Mouse (Mus musculus) embryo, embryonic 11 days (tissue): ENCODE data around the gene Akap2.
A peak's percentile ranks its signal among the peaks of the same experiment; 100 is the strongest.

Experiments
- DNase-seq: peaks from one replicate; pipeline ENCODE4 v3.0.0-alpha.2; 2015

The Akap2 gene

DNA sequence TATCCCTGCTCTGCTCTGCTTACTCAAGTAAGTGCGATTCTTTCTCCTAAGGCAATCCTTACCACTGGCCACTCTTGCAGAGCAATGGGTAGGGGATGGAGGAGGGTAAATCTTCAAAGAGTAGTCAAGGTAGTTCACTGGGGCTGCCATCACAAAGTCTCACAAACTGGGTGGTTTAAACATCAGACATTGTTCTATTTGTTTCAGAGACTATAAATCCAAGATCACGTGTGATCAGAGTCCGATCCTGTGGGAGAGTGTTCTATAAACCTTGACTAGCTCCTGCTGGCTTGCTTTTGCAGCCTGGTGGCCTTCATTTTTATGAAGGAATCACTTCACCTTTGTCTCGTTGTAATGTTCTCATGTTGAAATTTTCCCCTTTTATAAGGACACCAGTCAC lies 199.3 kb downstream of the Akap2 start:
- DNase-seq: no peak

DNA sequence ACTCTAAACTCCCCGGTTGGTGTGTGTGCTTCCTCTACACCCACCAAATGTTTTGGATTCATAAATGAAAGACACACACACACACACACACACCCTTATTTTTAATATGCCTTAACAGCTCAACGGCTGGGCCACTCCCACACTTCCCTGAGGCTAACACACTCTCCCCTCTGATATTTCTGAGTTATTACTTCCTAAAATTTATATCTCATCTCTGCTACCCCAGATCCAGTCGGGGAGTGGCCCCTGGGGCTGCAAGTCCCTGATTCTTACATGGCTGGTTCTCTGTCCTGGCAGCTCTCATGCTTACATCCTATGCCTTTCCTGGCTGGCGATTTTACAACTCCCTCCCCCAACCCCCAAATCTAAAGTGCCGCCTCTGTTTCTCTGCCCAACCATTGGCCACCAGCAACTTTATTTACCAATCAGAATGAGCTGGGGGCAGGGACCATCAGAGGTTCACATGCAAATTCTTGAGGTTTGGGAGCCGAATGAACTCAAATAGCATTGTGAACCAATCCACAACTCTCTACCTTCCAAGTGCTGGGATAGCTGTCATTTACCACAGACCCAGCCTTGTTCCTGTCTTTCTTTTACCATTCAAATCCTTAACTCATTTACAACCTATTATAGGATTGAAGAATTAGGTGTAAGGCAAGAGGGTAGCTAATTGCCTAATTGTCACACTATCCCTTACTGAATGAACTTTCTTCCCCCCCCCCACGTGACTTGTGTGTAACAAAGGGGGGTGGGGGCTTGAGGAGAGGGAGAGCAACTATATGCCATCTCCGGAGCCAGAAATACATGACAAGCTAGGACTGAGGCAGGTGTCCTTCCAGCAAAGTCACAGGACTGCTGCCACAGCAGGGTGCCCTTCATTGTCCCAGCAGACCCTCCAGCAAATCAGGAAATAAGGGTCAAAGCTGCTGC lies 202.3 kb downstream of the Akap2 start:
- peak; percentile 65 for DNase-seq

DNA sequence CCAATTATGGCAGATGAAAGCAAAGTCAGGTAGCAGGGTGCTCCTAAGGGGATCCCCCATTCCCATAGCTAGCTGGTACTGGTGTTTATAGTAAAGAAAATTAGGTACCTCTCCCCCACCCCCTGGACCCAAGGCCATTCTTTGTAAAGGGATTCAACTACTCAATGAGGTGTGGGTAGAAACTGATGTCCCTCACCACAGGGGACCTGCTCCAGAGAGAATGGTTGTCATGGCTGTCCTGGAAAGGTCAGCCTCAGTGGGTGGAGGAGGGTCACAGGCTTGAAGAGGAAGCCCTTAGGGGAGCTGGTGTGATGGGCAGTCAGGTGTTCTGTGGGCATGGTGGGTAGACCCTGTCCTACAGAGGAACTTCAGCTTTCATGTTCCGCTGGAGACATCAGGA lies 203.1 kb downstream of the Akap2 start:
- no peak for DNase-seq

DNA sequence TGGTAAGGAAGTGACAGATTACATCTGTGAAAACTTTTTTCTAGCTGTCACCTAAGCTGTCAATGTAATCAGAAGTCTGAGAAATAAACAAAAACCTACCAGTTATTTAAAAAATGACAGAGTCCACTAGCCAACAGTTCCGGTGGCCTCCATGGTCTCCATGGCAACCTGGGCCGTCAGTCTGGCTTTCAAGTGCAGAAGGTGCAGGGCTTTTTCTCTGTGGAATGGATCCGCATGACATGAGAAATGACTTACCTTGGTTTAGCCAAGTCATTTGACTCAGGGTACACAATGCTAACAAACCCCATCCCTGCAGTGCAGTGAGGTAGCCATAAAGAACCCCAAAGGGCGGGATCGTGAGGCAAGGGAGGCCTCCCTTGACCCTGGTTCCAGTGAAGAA lies 204.7 kb downstream of the Akap2 start:
- no peak for DNase-seq

DNA sequence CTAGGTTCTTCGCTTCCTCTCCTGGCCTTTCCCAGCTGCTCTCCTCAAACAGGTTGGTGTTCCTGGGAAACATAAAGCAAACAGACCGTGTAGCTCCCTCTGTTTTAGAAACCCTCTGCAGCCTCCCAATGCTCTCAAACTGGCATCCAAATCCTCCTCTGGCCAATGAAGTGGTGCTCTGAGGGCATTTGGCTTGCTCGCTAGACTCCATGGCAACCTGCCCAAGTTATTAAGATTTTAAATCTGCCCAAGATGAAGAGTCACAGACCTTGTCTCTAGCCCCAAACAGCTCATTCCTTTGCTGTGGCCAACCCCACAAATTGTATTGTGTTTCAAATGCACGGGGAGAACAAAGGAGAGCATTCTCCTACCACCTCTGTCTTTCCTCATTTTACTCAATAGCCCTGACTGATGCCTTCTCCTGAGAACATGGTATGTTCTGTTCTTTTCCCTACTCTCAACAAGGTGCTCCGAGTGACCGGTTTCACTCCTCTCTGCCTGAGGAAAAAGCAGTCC lies 207.2 kb downstream of the Akap2 start:
- DNase-seq: no peak

DNA sequence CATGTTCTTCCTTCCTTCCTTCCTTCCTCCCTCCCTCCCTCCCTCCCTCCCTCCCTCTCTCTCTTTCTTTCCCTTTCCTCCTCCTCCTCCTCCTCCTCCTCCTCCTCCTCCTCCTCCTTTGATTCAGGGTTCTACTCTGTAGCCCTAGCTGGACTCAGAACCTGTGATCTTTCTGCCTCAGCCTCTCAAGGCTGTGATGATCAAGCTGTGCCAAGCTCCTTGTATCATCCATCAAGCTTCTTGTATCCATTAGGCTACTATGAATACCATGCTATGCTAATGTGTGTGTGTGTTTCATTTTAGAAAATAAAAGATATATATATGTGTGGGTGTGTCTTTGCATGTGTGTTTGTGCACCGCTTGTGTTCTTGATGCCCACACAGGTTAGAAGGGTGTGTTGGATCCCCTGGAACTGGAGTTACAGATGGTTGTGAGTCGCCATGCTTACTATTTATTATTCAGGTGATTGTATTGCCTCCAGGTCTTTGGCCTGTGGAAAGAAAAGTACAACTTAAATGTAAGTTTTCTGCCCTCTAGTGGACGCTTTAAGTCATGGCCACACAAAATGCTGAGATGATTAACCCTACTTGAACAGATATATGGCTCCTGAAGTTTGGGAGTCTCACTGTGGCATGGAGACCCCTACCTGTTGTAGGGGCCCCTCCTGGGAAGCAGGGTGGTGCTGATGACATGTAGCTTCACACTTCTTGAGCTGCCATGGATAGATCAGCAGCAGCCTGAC lies 210.2 kb downstream of the Akap2 start:
- peak; percentile 76 for DNase-seq

DNA sequence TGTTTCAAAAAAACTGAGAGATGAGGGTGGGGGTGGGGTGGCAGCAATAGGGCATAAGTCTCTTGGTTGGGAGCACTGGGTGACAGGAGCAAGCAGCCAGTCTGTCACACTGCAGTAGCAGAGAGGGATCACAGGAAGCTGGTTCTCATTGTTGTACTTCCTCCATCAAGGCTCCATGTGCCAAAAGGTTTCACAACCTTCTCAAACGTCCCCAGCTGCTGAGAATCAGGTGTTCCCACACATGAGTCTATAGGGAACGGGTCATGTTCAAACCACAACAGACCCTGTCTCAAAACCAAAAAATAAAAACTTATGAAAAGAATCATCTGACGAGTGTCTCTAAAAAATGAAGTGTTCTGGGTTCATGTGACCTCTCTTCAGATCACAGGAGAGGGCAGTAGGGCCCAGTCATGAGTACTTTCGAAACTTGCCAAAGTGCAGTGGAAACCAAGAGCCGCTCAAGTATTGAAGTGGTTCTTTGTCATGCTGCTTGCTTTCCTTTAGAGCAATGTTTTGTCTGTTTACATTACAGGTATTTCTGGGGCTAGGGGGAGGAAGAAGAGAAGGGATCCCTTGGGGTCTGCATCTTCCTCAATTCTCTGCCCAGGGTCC lies 213.2 kb downstream of the Akap2 start:
- no peak for DNase-seq

DNA sequence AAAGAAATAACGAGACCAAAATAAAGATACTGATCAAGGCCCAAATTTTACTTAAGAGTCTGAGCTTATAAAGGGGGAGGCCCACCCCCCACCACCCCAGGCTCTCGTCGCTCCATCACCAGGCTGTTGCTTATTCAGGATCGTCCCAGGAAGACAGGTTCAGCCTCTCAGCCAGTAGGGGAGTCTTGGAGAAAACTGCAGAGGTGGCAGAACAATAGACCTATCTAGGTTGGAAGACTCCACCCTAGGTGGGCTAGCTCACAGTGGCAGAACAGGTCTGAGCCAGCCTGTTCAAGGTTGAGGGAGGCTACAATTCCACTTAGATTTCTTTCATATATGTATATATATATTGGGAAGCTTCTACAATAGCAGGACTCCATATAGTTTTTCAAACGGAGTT lies 216.7 kb downstream of the Akap2 start:
- DNase-seq: no peak

DNA sequence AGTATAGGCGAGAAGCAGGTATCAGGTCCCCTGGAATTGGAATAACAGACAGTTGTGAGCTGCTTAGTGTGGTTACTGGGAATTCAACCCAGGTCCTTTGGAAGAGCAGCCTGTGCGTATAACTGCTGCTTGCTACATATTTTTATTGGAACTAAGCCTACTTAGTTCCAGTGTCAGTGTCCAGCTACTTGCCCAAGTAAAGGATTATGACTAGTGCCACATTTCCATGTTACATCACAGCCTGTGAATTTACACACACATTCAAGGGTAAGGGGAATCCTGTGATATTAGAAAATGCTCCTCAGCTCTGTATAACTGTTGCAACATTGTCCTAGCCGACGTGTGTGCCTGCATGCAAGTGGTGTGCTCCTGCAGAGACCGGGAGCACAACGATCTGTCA lies 219.8 kb downstream of the Akap2 start:
- no peak for DNase-seq

DNA sequence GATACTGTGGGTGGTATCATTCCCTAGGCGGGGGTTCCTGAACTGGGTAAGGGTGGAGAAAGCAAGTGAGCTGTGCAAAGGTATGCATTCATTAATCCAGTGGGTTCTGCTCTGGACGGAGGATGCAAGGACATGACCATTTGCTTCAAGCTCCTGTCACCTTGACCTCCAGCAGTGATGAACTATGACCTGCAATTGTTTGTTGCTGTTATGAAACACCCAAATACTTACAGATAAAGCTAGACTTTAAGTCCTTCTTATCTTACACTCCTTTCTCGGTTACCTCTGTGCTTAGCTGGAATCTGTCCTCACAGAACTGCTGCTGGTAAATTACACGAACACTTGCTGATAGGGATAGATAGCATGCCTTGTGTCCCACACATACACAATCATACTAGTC lies 223.2 kb downstream of the Akap2 start:
- no peak for DNase-seq

DNA sequence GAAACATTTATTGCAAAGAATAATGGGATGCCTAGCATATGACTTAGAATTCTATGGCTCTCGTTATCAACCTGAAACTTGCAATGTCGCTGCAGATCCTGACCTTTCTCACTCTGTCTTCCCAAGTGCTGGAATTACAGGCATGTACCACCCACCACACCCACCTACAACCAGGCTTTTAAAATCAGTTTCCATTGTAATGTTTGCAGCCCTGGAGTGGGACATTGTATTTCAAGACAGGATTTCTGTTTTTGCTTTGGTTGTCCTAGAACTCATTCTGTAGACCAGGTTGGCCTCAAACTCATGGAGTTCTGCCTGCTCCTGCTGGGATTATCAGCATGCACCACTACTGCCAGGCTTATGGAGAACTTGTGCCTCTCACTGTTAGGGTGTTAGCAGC lies 225.4 kb downstream of the Akap2 start:
- no peak for DNase-seq
